Comparison of ENCODE assay signal across 11 mouse cellular contexts in genomic region chr17:8264638-8265037, GRCm38 (mm10). TPM values are rescaled to one million over a fixed set of nuclear protein-coding genes. Genes with fewer than 3 reads are reported as not detected.
A peak's percentile ranks its signal among the peaks of the same experiment; 100 is the strongest.
DNase-seq lines count a peak whose midpoint lies in the region; ATAC-seq and TF ChIP-seq lines count a peak whose summit lies in the region.
"Not testable (repeated sequence)": the region's sequence is repeated elsewhere in the genome, so short reads cannot be mapped to it uniquely, and the experiment has no call there.
"Had no signal": no experiment of that assay in that cellular context is flagged by ENCODE, and none has a peak within 500 bp of the region (broad histone marks: within the 10 kb centered on the region; RNA-seq: fewer than 3 reads in every experiment).

No protein-coding gene starts in this region.

- not testable (repeated sequence) for H3K27ac ChIP-seq in forebrain, embryonic 15.5 days (replicated peaks); hindbrain, embryonic 10.5 days; layer of hippocampus, adult 2 months; lung, embryonic 14.5 days (ENCODE audit: low read depth)

- CTCF ChIA-PET in Patski (lab: Charles Lee) = interaction anchor here (0.6 to 3.3 kb wide), 13 partner anchors 11 to 193 kb away, joined by 3 to 25 read pairs (median 4); no protein-coding TSS in a partner anchor

- DNase-seq in Patski (ENCODE audit: low read depth, low spot score) = peak; percentile 30
- peak; percentile 61 for DNase-seq in cerebellum, adult 8-10 months
- peak; percentile 20 for DNase-seq in hindbrain, embryonic 10.5 days (ENCODE audit: low spot score)
- peak; percentile 55 to 73 for DNase-seq in layer of hippocampus, adult 2 months (ENCODE audit: low spot score in 2 of 2)
- DNase-seq in lung, embryonic 14.5 days = peak; percentile 87
- DNase-seq in ovary, postnatal 14 days (ENCODE audit: low spot score) = peak; percentile 44
- DNase-seq in yolk sac, embryonic 10.5 days (ENCODE audit: low spot score) = peak; percentile 26

- H3K4me1 ChIP-seq in forebrain, embryonic 15.5 days; hindbrain, embryonic 10.5 days (replicated peaks); lung, embryonic 14.5 days (ENCODE audit: insufficient read depth): not testable (repeated sequence)

- H3K27me3 ChIP-seq in Patski; forebrain, embryonic 15.5 days; hindbrain, embryonic 10.5 days (ENCODE audit: insufficient read depth, poor library complexity, severe bottlenecking); lung, embryonic 14.5 days (ENCODE audit: insufficient read depth, low read length): not testable (repeated sequence)

- POLR2A ChIA-PET in Patski (lab: Charles Lee) = interaction anchor here (1.0 kb wide), 1 partner anchor 107 kb away, joined by 3 read pairs; no protein-coding TSS in a partner anchor

- H3K36me3 ChIP-seq in forebrain, embryonic 15.5 days; hindbrain, embryonic 10.5 days; lung, embryonic 14.5 days (ENCODE audit: insufficient read depth): not testable (repeated sequence)

- not testable (repeated sequence) for H3K4me2 ChIP-seq in forebrain, embryonic 15.5 days (replicated peaks); lung, embryonic 14.5 days

- H3K9me3 ChIP-seq in forebrain, embryonic 15.5 days; hindbrain, embryonic 10.5 days; lung, embryonic 14.5 days (ENCODE audit: low read depth, low read length): not testable (repeated sequence)

- not testable (repeated sequence) for ATAC-seq in Patski; lung, embryonic 14.5 days (ENCODE audit: insufficient read depth)
- ATAC-seq in forebrain, embryonic 15.5 days (replicated peaks) = peak; percentile 68

- not testable (repeated sequence) for H3K9ac ChIP-seq in forebrain, embryonic 15.5 days (replicated peaks); lung, embryonic 14.5 days

- in situ Hi-C loops in Patski (cut with MboI; ENCODE audit: low pct_unique_long_range_greater_than_20kb) = not testable (repeated sequence)

- peak; percentile 79 for TF ChIP-seq CTCF in Patski (IDR thresholded peaks at IDR 0.05)
- peak; percentile 85 for TF ChIP-seq CTCF in layer of hippocampus, adult 2 months (conservative IDR thresholded peaks at IDR 0.05)
- peak; percentile 83 for TF ChIP-seq CTCF in lung, embryonic 14.5 days (IDR thresholded peaks at IDR 0.05; ENCODE audit: low read depth)

- WGBS in forebrain, embryonic 15.5 days = 16% methylated on average over 7 of the region's 7 CpGs
- WGBS in hindbrain, embryonic 10.5 days = 13% methylated on average over 7 of the region's 7 CpGs
- 17% methylated on average over 7 of the region's 7 CpGs for WGBS in lung, embryonic 14.5 days

- not testable (repeated sequence) for H3K4me3 ChIP-seq in forebrain, embryonic 15.5 days; hindbrain, embryonic 10.5 days; layer of hippocampus, adult 2 months; lung, embryonic 14.5 days (ENCODE audit: low read depth, low read length)

RNA-seq across cellular contexts. Expression of gene Mpc1, which starts 18.1 kb away (rescaled TPM):
- 168 TPM for polyA plus RNA-seq in Patski (2021)
- polyA plus RNA-seq in forebrain, embryonic 15.5 days (2015; fragmentation: Nextera tagmentation; extraction: Ambion mirVana) = 303 and 312 TPM in 2 replicates
- polyA plus RNA-seq in hindbrain, embryonic 10.5 days (2016; fragmentation: Nextera tagmentation; extraction: Ambion mirVana) = 79.5 and 106 TPM in 2 replicates
- 100 to 1,000 TPM; 138 to 143 TPM for total RNA-seq in layer of hippocampus, adult 2 months (2021)
- 154 and 160 TPM in 2 replicates for polyA plus RNA-seq in lung, embryonic 14.5 days (2014; fragmentation: Nextera tagmentation; extraction: Ambion mirVana)

RNA-seq across cellular contexts. Expression of gene Ccr6, which starts 28.8 kb away (rescaled TPM):
- polyA plus RNA-seq in Patski (2021) = not detected
- not detected in 2 replicates for polyA plus RNA-seq in forebrain, embryonic 15.5 days (2015; fragmentation: Nextera tagmentation; extraction: Ambion mirVana)
- polyA plus RNA-seq in hindbrain, embryonic 10.5 days (2016; fragmentation: Nextera tagmentation; extraction: Ambion mirVana) = 0.14 TPM in 1 of 2 replicates, not detected in the other
- total RNA-seq in layer of hippocampus, adult 2 months (2021) = under 1 TPM in 1 of 2 experiments, not detected in 1; 0.31 TPM
- not detected in 2 replicates for polyA plus RNA-seq in lung, embryonic 14.5 days (2014; fragmentation: Nextera tagmentation; extraction: Ambion mirVana)
- polyA plus RNA-seq: erythroblast, embryonic 14.5 days; hindbrain, embryonic 16.5 days; midbrain, embryonic 12.5 days had no signal

RNA-seq across cellular contexts. Expression of gene Sft2d1, which starts 46.3 kb away (rescaled TPM):
- 61.2 TPM for polyA plus RNA-seq in Patski (2021)
- polyA plus RNA-seq in forebrain, embryonic 15.5 days (2015; fragmentation: Nextera tagmentation; extraction: Ambion mirVana) = 148 and 157 TPM in 2 replicates
- polyA plus RNA-seq in hindbrain, embryonic 10.5 days (2016; fragmentation: Nextera tagmentation; extraction: Ambion mirVana) = 76.0 and 97.4 TPM in 2 replicates
- total RNA-seq in layer of hippocampus, adult 2 months (2021) = 10 to 100 TPM; 48.4 to 61.5 TPM
- 61.0 and 67.4 TPM in 2 replicates for polyA plus RNA-seq in lung, embryonic 14.5 days (2014; fragmentation: Nextera tagmentation; extraction: Ambion mirVana)

Comparison
In these comparisons a context has a peak if more than half of its experiments do, and no peak if none do; other contexts are left out.
1. DNase-seq: peak in every context shown above with its lines; median percentile 87 in lung, embryonic 14.5 days; 64 in layer of hippocampus, adult 2 months; 61 in cerebellum, adult 8-10 months; 44 in ovary, postnatal 14 days; 30 in Patski; 26 in yolk sac, embryonic 10.5 days; 20 in hindbrain, embryonic 10.5 days.